Mouse (Mus musculus): ENCODE measurements at regions not wholly inside any gene's neighbourhood (a gene's known extent, or its start where the extent isn't known, plus 50 kb on each side); places are given as distances from the start of the nearest gene placed in this dataset.
A peak's percentile ranks its signal among the peaks of the same experiment; 100 is the strongest.

GRCm38 (mm10) chrX:131232166-131232565 lies 1482.6 kb downstream of the Diaph2 start:
- ATAC-seq (ENCODE audit: low TSS enrichment) = no peak

GRCm38 (mm10) chrX:131277555-131277954 lies 1528.0 kb downstream of the Diaph2 start:
- no peak for ATAC-seq (ENCODE audit: low TSS enrichment)

GRCm38 (mm10) chrX:131312326-131312725 lies 1562.8 kb downstream of the Diaph2 start:
- ATAC-seq (ENCODE audit: low TSS enrichment) = peak; percentile 92

All from frontal cortex, adult (tissue).